Mouse (Mus musculus) hindbrain, postnatal 0 days (tissue): ENCODE measurements around the gene Gpt2. TPM values are rescaled to one million over a fixed set of nuclear protein-coding genes. Genes with fewer than 3 reads are reported as not detected.
A peak's percentile ranks its signal among the peaks of the same experiment; 100 is the strongest.

Experiments
- ATAC-seq: fragments of 200-750 bp; cut with Nextera tagmentation; 2 replicates; pipeline ENCODE4 v1.8.0; 2017; ENCODE audit warnings: mild to moderate bottlenecking, moderate TSS enrichment, moderate library complexity
- DNase-seq: peaks from one replicate; pipeline ENCODE4 v3.0.0-alpha.2; 2015; ENCODE audit warnings: low spot score
- H3K27ac ChIP-seq: fragments of 300-500 bp; sonication (generic); 2 replicates; pipeline ENCODE4 v1.5.1; 2014; ENCODE audit warnings: mild to moderate bottlenecking
- H3K27me3 ChIP-seq: fragments of 300-500 bp; sonication (generic); 2 replicates; pipeline ENCODE4 v1.6.1; 2014; ENCODE audit warnings: low read length, mixed read lengths; ENCODE audit not compliant: insufficient read depth
- H3K36me3 ChIP-seq: fragments of 300-500 bp; sonication (generic); 2 replicates; pipeline ENCODE4 v1.6.1; 2014; ENCODE audit warnings: low read length, mixed read lengths; ENCODE audit not compliant: insufficient read depth
- H3K4me1 ChIP-seq: fragments of 300-500 bp; sonication (generic); 2 replicates; pipeline ENCODE4 v1.6.1; 2014; ENCODE audit warnings: antibody characterized with exemption, low read length, mixed read lengths; ENCODE audit not compliant: insufficient read depth
- H3K4me2 ChIP-seq: fragments of 300-500 bp; sonication (generic); 2 replicates; pipeline ENCODE4 v1.6.1; 2014; ENCODE audit warnings: low read depth, mild to moderate bottlenecking, low read length, moderate library complexity, mixed read lengths
- H3K4me3 ChIP-seq: fragments of 300-500 bp; sonication (generic); 2 replicates; pipeline ENCODE4 v1.5.1; 2014; ENCODE audit warnings: low read length
- H3K9ac ChIP-seq: fragments of 300-500 bp; sonication (generic); replicated peaks from 2 replicates; pipeline ENCODE4 v1.6.1; 2014; ENCODE audit warnings: mild to moderate bottlenecking, low read length, moderate library complexity, mixed read lengths
- H3K9me3 ChIP-seq: fragments of 300-500 bp; sonication (generic); 2 replicates; pipeline ENCODE4 v1.6.1; 2016; ENCODE audit warnings: low read length, mixed read lengths
- CTCF ChIP-seq: IDR thresholded peaks from 2 replicates; pipeline ENCODE4 v1.5.1; 2016; ENCODE audit warnings: antibody characterized with exemption, control low read depth, low read depth
- WGBS: fragments of 180-500 bp; shearing (Covaris S2); extraction: QIAGEN DNeasy Blood & Tissue Kit; methylation state at CpG from one replicate; pipeline ENCODE4 v1.1.7; 2014; 5-methylcytosine and 5-hydroxymethylcytosine counted together
- polyA plus RNA-seq: library from polyadenylated mRNA; unstranded; fragments of >200 nt; fragmentation: Nextera tagmentation; extraction: Ambion mirVana; gene quantifications from 2 replicates; pipeline ENCODE4 v1.2.1, GENCODE M21; 2015
- total RNA-seq: library from RNA; depleted of rRNA; stranded (reverse); fragments of >200 nt; gene quantifications from 2 replicates; pipeline ENCODE4 v1.2.3, GENCODE M21; 2014

The Gpt2 gene
- total and polyA plus RNA-seq, 2 experiments from 2014 or later = 43.2 to 99.4 TPM

DNA sequence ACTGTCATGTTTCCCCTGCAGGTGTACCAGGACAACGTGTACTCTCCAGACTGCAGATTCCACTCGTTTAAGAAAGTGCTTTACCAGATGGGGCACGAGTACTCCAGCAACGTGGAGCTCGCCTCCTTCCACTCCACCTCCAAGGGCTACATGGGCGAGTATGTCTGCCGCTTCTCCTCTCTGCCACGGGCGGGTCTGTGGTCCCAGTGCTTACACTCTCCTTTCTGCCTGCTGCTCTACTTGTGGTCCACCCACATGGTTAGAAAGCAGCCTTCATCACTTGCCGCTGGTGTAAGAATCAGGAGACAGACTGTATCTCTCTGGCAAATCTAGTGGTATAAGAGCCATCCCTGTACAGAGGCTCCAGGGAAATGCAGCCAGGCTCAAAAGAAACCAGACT, 25.6 kb downstream of the Gpt2 start:
- DNase-seq (no peak), ATAC-seq (no peak)
- Histone ChIP-seq H3K4me2 (no peak overlapping the region), H3K9ac (no peak overlapping the region), H3K36me3 (peaks cover 84% of the 10 kb centered on the region), H3K9me3 (no peaks in the 10 kb centered on the region), H3K4me1 (no peaks in the 10 kb centered on the region), H3K4me3 (no peak overlapping the region), H3K27me3 (no peaks in the 10 kb centered on the region), H3K27ac (no peak overlapping the region)
- 93% methylated on average over 10 of the region's 10 CpGs for WGBS
- no peak for TF ChIP-seq CTCF

- DNase-seq (no peak), ATAC-seq (no peak)
- no peaks in the 10 kb centered on the region for H3K9me3 ChIP-seq
- no peak overlapping the region for H3K9ac ChIP-seq
- H3K27me3 ChIP-seq = no peaks in the 10 kb centered on the region
- WGBS = 93% methylated on average over 4 of the region's 4 CpGs
- TF ChIP-seq CTCF = no peak
- H3K27ac ChIP-seq = no peak overlapping the region
- no peak overlapping the region for H3K4me3 ChIP-seq
- no peak overlapping the region for H3K4me2 ChIP-seq
- H3K4me1 ChIP-seq = no peaks in the 10 kb centered on the region
- peaks cover 72% of the 10 kb centered on the region for H3K36me3 ChIP-seq
Measured at GRCm38 (mm10) chr8:85520586-85520985, 28.2 kb downstream of the Gpt2 start.

GRCm38 (mm10) chr8:85521332-85521731, 29.0 kb downstream of the Gpt2 start:
- no peaks in the 10 kb centered on the region for H3K27me3 ChIP-seq
- no peak for DNase-seq
- ATAC-seq = no peak

DNA sequence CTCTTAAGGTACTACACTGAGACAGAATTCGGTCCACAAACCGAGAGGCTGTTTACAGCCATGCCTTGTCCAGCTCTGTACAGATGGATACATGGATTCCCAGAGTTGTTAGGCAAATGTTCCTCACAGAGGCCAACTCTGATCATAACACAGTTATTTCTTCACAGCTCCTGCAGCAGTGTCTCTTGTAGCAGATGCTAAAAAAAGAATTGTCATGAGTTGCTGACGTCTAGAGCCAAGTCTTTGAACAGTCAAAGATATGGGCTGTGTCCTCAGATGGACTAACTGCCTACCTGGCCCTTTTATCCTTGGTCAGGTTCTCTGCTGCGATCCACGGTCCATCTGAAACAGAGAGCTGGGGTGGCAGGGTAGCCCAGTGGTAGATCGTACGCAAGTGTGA, 31.7 kb downstream of the Gpt2 start:
- Histone ChIP-seq H3K36me3 (peaks cover 53% of the 10 kb centered on the region), H3K4me2 (no peak overlapping the region)
- WGBS = 98% methylated on average over 7 of the region's 7 CpGs

More at GRCm38 (mm10) chr8:85521332-85521731, 29.0 kb downstream of the Gpt2 start:
- peaks cover 68% of the 10 kb centered on the region for H3K36me3 ChIP-seq
- H3K4me1 ChIP-seq = no peaks in the 10 kb centered on the region
- H3K27ac ChIP-seq = no peak overlapping the region
- no peak overlapping the region for H3K4me3 ChIP-seq
- H3K9ac ChIP-seq = no peak overlapping the region
- no peaks in the 10 kb centered on the region for H3K9me3 ChIP-seq
- no peak overlapping the region for H3K4me2 ChIP-seq
- 91% methylated on average over 8 of the region's 8 CpGs for WGBS
- TF ChIP-seq CTCF = no peak

GRCm38 (mm10) chr8:85526105-85526504, 33.7 kb downstream of the Gpt2 start:
- 33% methylated on average over 6 of the region's 6 CpGs for WGBS
- peaks cover 37% of the 10 kb centered on the region for H3K36me3 ChIP-seq
- no peak overlapping the region for H3K9ac ChIP-seq
- H3K4me3 ChIP-seq = no peak overlapping the region
- H3K27me3 ChIP-seq = no peaks in the 10 kb centered on the region
- no peaks in the 10 kb centered on the region for H3K9me3 ChIP-seq
- ATAC-seq (no peak), DNase-seq (peak; percentile 80)
- peak; percentile 93 for TF ChIP-seq CTCF
- no peak overlapping the region for H3K27ac ChIP-seq
- no peak overlapping the region for H3K4me2 ChIP-seq
- H3K4me1 ChIP-seq = no peaks in the 10 kb centered on the region

More for the DNA sequence above, 31.7 kb downstream of the Gpt2 start:
- TF ChIP-seq CTCF = no peak
- ATAC-seq (no peak), DNase-seq (no peak)
- H3K9ac ChIP-seq = no peak overlapping the region
- no peaks in the 10 kb centered on the region for H3K27me3 ChIP-seq
- no peak overlapping the region for H3K4me3 ChIP-seq
- H3K4me1 ChIP-seq = no peaks in the 10 kb centered on the region
- H3K27ac ChIP-seq = no peak overlapping the region
- no peaks in the 10 kb centered on the region for H3K9me3 ChIP-seq

DNA sequence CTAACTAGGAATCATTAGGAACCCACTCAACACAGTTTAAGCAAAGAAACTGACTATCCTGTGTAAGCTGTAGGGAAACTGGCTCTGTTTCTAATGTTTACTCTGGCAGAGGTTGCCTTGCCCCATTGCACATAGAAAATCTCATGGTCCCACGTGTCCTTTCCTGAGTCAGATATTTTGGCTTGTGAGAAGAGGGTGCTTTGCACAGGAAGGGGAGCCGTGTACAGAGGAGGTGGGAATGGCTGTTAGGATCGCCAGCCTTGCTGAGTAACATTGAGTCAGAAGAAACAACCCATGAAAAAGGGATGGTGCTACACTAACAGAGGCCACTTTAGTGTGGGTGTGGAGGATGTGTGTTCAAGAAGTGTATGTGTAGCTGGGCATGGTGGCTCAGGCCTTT, 36.6 kb downstream of the Gpt2 start:
- Histone ChIP-seq H3K4me1 (no peaks in the 10 kb centered on the region), H3K4me3 (no peak overlapping the region), H3K27ac (no peak overlapping the region), H3K9ac (no peak overlapping the region), H3K9me3 (no peaks in the 10 kb centered on the region), H3K27me3 (no peaks in the 10 kb centered on the region), H3K4me2 (no peak overlapping the region), H3K36me3 (peaks cover 11% of the 10 kb centered on the region)
- ATAC-seq = no peak
- DNase-seq = no peak
- 76% methylated on average over 3 of the region's 3 CpGs for WGBS
- no peak for TF ChIP-seq CTCF

DNA sequence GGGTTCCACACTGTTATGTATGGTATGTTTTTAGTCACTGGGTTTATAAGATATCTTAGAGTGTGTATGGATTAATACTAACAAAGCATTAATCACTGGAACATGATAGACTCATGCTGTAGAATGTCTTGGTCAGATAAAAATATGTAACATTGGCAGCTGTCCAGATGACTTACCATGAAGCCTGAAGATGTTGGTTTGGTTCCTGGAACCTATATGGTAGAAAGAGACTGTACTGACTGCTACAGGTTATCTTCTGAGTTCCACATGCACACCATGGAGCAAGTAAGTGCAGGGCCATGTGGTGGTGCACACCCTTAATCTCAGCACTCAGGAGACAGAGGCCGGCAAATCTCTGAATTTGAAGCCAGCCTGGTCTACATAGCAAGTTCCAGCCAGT, 38.3 kb downstream of the Gpt2 start:
- 95% methylated on average over 1 of the region's 1 CpGs for WGBS
- no peaks in the 10 kb centered on the region for H3K4me1 ChIP-seq
- no peak overlapping the region for H3K27ac ChIP-seq
- H3K4me3 ChIP-seq = no peak overlapping the region
- no peak for TF ChIP-seq CTCF
- no peak overlapping the region for H3K9ac ChIP-seq
- ATAC-seq = no peak
- H3K27me3 ChIP-seq = no peaks in the 10 kb centered on the region
- no peak for DNase-seq
- H3K36me3 ChIP-seq = peaks cover 13% of the 10 kb centered on the region
- no peak overlapping the region for H3K4me2 ChIP-seq
- no peaks in the 10 kb centered on the region for H3K9me3 ChIP-seq
